Mouse (Mus musculus): ENCODE data around the gene Olfr435. TPM values are rescaled to one million over a fixed set of nuclear protein-coding genes. Genes with fewer than 3 reads are reported as not detected.

Gene Olfr435
- polyA plus RNA-seq (2012), result not detected in 2 replicates

DNA sequence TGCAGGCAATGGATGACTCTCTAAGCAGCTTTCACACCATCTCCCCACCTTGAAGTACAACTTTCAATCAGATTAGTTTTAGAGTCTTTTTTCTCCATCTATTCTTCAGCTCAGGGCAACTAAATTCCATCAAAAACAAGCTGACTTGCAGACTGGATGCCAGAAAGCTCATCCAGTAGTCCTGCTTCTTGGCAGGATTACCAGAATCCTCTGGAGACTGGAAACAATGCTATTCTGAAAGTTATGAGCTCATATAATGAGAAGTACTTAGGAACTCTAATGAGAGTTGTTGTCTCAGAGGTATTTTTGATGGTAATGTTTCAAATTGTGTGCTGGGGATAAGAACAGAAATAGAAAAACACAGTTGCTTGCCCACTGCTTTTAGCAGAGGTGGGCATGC is at the start of gene Olfr435:
Olfr435 (plus strand) TSS at position 366 of the 400 bp plus-strand sequence.
- Histone ChIP-seq H3K9me3 (ENCODE audit: control insufficient read depth, low read length) (no peaks in the 10 kb centered on the region), H3K27me3 (ENCODE audit: control insufficient read depth) (no peaks in the 10 kb centered on the region), H3K4me1 (ENCODE audit: control insufficient read depth) (no peaks in the 10 kb centered on the region), H3K36me3 (ENCODE audit: control insufficient read depth) (no peaks in the 10 kb centered on the region), H3K4me3 (replicated peaks) (no peak within 1 kb of the TSS)
- TF ChIP-seq TAL1 (IDR thresholded peaks at IDR 0.05; ENCODE audit: low read length) (no peak), GATA1 (IDR thresholded peaks at IDR 0.05; ENCODE audit: low read length) (no peak)

DNA sequence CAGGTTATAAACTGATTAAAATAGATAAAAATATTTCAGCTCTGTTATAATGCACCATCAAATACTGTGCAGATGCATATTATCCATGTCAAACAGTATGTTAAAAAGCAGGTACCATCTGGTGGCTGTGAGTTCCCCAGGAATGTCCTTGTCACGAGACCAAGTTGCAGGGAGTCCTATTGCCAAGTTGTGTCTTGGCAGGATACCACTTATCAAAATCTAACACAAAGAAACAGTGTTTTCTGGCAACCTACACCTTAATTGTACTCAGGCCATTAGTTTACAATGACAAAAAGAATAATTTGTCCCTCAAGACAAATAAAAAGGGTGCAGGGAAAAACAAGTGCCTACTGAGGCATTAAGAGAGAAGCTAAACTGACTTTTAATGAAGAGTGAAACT is 37.4 kb upstream of the Olfr435 start:
- no peaks in the 10 kb centered on the region for H3K27me3 ChIP-seq (ENCODE audit: control insufficient read depth)

DNA sequence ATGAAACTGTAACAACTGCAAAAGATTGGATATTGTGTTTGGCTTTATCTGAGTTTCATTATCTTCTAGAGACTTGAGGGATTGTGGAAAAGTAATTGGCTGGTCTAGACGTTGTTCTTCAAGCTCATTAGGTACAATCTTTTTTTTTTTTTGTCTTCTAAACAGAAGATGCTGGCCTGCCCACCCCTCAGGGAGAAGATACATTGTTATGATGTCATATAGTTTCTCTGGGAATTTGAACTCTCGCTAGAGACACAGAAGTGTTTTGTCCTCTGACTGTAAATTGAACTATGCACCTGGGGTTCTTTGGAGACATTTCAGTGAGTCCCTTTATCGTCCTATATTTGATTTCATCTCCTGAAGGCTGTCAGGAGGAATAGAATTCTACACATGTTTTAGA is 34.0 kb upstream of the Olfr435 start, which contains the start of gene Olfr437:
Olfr437 (plus strand) TSS at position 301 of the 400 bp plus-strand sequence.
- no peak for TF ChIP-seq TAL1 (IDR thresholded peaks at IDR 0.05; ENCODE audit: low read length)
- TF ChIP-seq GATA1 (IDR thresholded peaks at IDR 0.05; ENCODE audit: low read length), result no peak
- Histone ChIP-seq H3K9me3 (ENCODE audit: control insufficient read depth, low read length) (no peaks in the 10 kb centered on the region), H3K4me3 (replicated peaks) (no peak within 1 kb of the TSS), H3K27me3 (ENCODE audit: control insufficient read depth) (no peaks in the 10 kb centered on the region), H3K4me1 (ENCODE audit: control insufficient read depth) (no peaks in the 10 kb centered on the region), H3K36me3 (ENCODE audit: control insufficient read depth) (no peaks in the 10 kb centered on the region)

More for the DNA sequence above, 37.4 kb upstream of the Olfr435 start:
- Histone ChIP-seq H3K4me1 (ENCODE audit: control insufficient read depth) (no peaks in the 10 kb centered on the region), H3K4me3 (replicated peaks) (no peak overlapping the region), H3K9me3 (ENCODE audit: control insufficient read depth, low read length) (no peaks in the 10 kb centered on the region), H3K36me3 (ENCODE audit: control insufficient read depth) (no peaks in the 10 kb centered on the region)
- no peak for TF ChIP-seq TAL1 (IDR thresholded peaks at IDR 0.05; ENCODE audit: low read length)
- no peak for TF ChIP-seq GATA1 (IDR thresholded peaks at IDR 0.05; ENCODE audit: low read length)

DNA sequence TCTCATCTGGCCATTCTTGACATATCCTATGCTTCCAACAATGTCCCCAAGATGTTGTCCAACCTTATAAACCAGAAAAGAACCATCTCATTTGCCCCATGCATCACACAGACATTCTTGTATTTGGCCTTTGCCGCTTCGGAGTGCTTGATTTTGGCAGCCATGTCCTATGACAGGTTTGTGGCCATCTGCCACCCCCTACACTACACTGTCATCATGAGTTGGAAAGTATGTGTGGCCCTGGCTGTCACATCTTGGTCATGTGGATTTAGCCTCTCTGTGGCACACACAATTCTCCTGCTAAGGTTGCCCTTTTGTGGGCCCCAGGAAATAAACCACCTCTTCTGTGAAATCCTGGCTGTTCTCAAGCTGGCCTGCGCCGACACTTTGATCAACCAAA is 29.7 kb upstream of the Olfr435 start:
- Histone ChIP-seq H3K27me3 (ENCODE audit: control insufficient read depth) (no peaks in the 10 kb centered on the region), H3K4me1 (ENCODE audit: control insufficient read depth) (no peaks in the 10 kb centered on the region), H3K4me3 (replicated peaks) (no peak overlapping the region), H3K36me3 (ENCODE audit: control insufficient read depth) (no peaks in the 10 kb centered on the region), H3K9me3 (ENCODE audit: control insufficient read depth, low read length) (no peaks in the 10 kb centered on the region)
- TF ChIP-seq TAL1 (IDR thresholded peaks at IDR 0.05; ENCODE audit: low read length), result no peak

DNA sequence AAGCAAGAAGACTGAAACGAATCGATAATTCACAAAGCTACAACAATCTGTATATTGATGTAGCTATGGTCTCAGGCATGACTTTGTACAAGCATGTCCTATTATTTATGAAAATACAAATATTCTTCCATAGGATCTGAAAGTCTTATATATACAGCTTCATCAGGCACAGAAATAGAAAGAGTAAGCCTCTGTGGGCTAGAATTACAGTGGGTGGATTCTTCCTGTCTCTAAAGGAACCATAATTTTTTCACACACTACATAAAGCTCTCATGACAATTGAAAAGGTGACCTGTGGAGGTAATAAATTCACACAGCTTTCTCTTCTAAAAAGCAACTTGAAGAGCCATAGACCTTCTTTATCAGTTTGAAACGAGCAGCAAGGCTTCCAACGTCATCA is 25.1 kb upstream of the Olfr435 start, which contains the start of gene Olfr13:
Olfr13 (plus strand) TSS at position 301 of the 400 bp plus-strand sequence.
- no peak for TF ChIP-seq TAL1 (IDR thresholded peaks at IDR 0.05; ENCODE audit: low read length)
- TF ChIP-seq GATA1 (IDR thresholded peaks at IDR 0.05; ENCODE audit: low read length), result no peak
- H3K4me1 ChIP-seq (ENCODE audit: control insufficient read depth), result no peaks in the 10 kb centered on the region
- H3K4me3 ChIP-seq (replicated peaks), result no peak within 1 kb of the TSS
- H3K36me3 ChIP-seq (ENCODE audit: control insufficient read depth), result no peaks in the 10 kb centered on the region
- H3K9me3 ChIP-seq (ENCODE audit: control insufficient read depth, low read length), result no peaks in the 10 kb centered on the region
- no peaks in the 10 kb centered on the region for H3K27me3 ChIP-seq (ENCODE audit: control insufficient read depth)

DNA sequence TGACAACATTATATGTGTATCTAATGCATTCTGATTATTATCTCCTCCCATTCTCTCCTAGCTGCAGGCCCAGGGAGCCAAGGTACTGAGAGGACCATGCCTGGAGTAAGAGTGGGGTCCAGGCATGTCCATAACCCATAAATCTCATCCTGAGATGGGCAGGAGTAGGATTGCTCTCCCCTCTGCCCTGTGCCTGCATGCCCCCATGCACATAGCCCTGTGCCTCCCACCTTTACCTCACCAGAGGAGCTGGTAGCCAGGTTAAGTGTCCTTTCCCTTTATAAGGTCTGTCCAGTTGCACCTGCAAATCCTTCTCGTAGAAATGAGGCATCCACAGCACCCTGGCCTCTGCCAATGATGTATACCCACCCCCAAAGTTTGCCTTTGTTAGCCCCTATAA is 18.8 kb upstream of the Olfr435 start:
- Histone ChIP-seq H3K36me3 (ENCODE audit: control insufficient read depth) (no peaks in the 10 kb centered on the region), H3K4me3 (replicated peaks) (no peak overlapping the region)
- no peak for TF ChIP-seq GATA1 (IDR thresholded peaks at IDR 0.05; ENCODE audit: low read length)
- no peak for TF ChIP-seq TAL1 (IDR thresholded peaks at IDR 0.05; ENCODE audit: low read length)

DNA sequence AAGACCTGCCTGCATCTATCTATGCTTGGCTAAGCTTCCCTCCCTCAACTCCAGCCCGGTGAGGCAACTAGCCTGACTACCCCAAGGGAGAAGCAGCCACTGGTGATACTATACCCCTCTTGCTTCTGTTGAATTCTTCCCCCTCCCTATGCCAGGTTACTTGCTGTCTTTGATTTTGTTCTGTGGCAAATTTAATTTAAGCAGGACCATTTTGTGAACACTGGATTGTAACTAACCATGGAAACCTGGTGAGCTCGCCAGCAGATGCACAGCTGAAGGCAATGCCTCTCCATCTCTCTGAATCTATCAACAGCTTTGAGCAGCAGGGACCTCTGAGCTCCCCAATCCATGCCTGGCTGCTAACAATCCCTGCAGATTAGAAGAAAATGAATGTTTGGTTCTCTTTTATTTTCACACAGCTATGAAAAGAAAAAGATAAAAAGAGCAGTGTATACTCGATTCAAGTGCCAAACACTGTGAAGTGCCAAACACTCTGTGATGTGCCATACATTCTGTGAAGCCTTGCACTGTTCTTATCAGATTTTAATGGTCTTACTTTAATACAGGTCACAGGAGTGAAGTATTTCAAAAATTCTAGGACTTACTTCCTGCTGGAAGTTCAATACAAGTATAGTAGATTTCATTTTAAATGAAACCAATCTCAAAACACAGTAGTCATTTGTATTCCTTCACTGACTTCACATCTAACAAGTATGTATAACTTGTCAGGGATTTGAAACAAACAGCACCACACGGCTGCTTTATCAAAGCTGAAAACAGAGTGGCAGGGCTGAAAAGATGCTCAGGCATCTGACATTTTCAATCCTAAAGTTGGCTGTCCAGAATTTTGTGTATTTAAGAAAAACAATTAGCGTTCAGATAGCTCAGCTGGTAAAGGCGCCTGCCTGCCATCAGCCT is 18.1 kb upstream of the Olfr435 start:
- TF ChIP-seq TAL1 (IDR thresholded peaks at IDR 0.05; ENCODE audit: low read length), result no peak
- no peak for TF ChIP-seq GATA1 (IDR thresholded peaks at IDR 0.05; ENCODE audit: low read length)
- no peaks in the 10 kb centered on the region for H3K4me1 ChIP-seq (ENCODE audit: control insufficient read depth)
- no peak overlapping the region for H3K4me3 ChIP-seq (replicated peaks)
- no peaks in the 10 kb centered on the region for H3K36me3 ChIP-seq (ENCODE audit: control insufficient read depth)
- H3K27me3 ChIP-seq (ENCODE audit: control insufficient read depth), result no peaks in the 10 kb centered on the region
- no peaks in the 10 kb centered on the region for H3K9me3 ChIP-seq (ENCODE audit: control insufficient read depth, low read length)

More for the DNA sequence above, 18.8 kb upstream of the Olfr435 start:
- Histone ChIP-seq H3K9me3 (ENCODE audit: control insufficient read depth, low read length) (no peaks in the 10 kb centered on the region), H3K27me3 (ENCODE audit: control insufficient read depth) (no peaks in the 10 kb centered on the region), H3K4me1 (ENCODE audit: control insufficient read depth) (no peaks in the 10 kb centered on the region)

DNA sequence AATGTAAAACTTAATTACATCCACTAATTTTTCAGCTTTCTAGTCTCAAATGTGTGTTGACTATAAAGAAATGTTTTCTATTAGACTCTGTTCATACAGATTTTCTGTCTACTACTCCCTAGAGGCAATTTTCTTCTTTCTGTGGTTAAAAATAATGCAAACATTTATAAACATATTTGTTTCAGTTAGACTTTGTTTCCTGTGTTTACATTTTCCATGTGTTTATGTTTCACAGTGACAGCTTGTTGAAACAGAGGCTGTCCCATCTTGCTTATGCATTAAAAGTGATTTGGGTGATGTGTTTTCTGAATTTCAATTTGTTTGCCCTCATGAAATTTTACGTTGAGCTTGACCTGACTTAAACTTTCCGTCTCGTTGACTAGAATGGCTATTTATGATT is 6.0 kb upstream of the Olfr435 start:
- TF ChIP-seq TAL1 (IDR thresholded peaks at IDR 0.05; ENCODE audit: low read length), result no peak
- TF ChIP-seq GATA1 (IDR thresholded peaks at IDR 0.05; ENCODE audit: low read length), result no peak
- H3K27me3 ChIP-seq (ENCODE audit: control insufficient read depth), result no peaks in the 10 kb centered on the region
- H3K4me3 ChIP-seq (replicated peaks), result no peak overlapping the region
- H3K4me1 ChIP-seq (ENCODE audit: control insufficient read depth), result no peaks in the 10 kb centered on the region
- no peaks in the 10 kb centered on the region for H3K36me3 ChIP-seq (ENCODE audit: control insufficient read depth)
- H3K9me3 ChIP-seq (ENCODE audit: control insufficient read depth, low read length), result no peaks in the 10 kb centered on the region

DNA sequence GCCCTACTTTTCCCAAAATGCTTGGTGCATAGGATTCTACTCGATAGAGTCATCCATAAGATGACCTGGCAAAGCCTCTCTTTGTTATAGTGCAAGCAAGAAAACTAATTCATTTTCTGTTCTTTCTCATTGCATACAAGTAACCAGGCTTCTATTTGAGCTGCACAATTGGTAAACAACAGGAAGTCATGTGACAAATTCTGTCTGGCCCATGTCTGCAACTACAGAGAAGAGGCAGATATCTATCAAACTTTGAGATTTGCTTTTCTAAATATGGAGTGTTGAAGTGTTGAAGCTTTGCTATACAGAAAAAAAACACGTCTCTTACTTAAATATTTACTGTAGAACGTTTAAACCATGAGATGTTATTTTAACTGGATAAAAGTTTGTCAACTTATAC is 1.1 kb downstream of the Olfr435 start:
- no peak for TF ChIP-seq GATA1 (IDR thresholded peaks at IDR 0.05; ENCODE audit: low read length)
- TF ChIP-seq TAL1 (IDR thresholded peaks at IDR 0.05; ENCODE audit: low read length), result no peak
- Histone ChIP-seq H3K27me3 (ENCODE audit: control insufficient read depth) (no peaks in the 10 kb centered on the region), H3K4me3 (replicated peaks) (no peak overlapping the region), H3K4me1 (ENCODE audit: control insufficient read depth) (no peaks in the 10 kb centered on the region), H3K9me3 (ENCODE audit: control insufficient read depth, low read length) (no peaks in the 10 kb centered on the region), H3K36me3 (ENCODE audit: control insufficient read depth) (no peaks in the 10 kb centered on the region)
